Mouse (Mus musculus) WW6 (cell line): ENCODE results near the gene Sgce.
"Not testable (repeated sequence)": the region's sequence is repeated elsewhere in the genome, so short reads cannot be mapped to it uniquely, and the experiment has no call there.

Experiments used
- DNase-seq: peaks from one replicate; pipeline ENCODE4 v3.0.0-alpha.2; 2013; ENCODE audit warnings: low read depth, low spot score

Gene Sgce

DNA sequence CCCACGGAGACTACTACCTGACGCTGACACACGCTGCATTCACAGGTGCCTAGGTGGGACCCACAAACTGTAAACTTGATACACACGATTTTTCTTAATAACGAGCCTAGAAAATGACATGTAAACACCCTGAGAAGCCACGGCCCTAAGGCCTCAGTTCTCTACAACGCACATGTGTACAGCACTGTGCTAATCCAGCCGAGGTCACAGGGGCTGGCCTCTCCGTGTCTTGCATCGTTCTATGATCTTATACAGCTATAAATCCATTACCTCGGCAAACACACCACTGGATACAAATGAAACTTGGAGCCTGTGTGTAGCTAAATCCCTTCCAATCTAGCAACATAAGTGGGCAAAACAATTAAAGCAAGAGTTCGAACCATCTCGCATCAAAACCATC, 24.3 kb downstream of the Sgce start:
- no peak for DNase-seq

DNA sequence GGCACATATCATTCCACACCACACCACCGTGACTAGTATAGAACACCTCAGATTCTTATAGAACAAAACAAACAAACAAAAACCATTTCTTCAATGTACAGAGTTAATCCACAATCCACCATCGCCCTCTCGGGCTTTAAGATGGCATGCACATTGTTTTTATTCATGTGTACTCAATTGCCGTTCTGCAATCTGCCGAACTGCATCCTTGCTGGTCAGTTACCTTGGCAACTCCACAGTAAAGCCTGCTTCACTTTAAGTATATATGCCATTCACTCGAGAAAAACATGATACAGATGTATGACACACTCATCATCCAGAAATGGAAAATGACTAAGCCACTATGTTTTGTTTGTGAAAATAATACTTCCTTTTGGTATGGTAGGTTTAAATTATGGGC, 24.9 kb downstream of the Sgce start:
- DNase-seq: no peak

DNA sequence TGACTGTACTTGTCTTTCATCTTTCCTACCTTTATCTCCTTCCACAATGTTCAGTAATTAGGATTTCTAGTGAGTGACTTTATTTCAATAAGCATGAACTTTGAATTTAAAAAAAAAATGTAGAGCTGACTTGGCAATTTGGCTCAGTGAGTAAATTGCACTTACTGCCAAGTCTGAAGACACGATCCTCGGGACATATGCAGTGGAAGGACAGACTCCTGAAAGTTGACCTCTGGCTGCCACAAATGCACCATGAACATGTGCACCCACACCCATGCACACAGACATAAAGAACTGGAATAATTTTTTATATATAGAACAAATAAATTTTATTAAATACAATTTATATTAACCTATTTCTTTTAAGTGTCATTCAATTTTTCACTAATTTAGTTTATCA, 29.7 kb downstream of the Sgce start:
- DNase-seq: no peak

DNA sequence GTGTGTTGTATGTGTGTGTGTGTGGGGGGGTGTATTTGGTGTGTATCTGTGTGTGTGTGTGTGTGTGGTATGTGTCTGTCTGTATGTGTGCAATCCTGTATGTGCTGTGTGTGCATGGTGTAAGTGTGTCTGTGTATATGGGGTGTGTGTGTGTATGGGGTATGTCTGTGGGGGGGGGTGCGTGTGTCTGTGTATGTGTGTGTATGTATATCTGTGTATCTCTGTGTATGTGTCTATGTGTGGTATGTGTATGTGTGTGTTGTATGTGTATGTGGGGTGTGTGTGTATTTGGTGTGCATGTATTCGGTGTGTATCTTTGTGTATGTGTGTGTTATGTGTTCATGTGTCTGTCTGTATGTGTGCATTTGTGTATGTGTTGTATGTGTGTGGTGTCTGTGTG, 30.8 kb downstream of the Sgce start:
- DNase-seq: no peak

DNA sequence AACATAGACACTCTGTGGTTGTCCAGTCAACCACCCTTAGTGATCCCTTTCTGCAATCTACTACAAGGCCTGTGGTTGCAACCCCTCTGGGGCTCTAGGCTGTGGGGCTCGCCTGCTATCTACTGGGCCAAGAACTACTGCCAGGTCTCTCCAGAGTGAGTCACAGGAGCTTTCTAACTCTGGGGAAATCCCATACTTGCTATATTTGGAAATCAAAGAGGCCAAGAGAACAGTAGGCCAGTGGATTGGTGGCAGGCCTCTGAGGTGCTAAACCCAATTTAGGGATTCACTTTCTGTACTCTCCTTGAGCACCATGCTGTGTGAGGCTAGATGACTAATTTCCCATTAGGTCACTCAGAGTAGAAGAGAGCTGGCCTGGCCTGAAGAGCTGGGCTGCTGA, 38.0 kb downstream of the Sgce start:
- no peak for DNase-seq

DNA sequence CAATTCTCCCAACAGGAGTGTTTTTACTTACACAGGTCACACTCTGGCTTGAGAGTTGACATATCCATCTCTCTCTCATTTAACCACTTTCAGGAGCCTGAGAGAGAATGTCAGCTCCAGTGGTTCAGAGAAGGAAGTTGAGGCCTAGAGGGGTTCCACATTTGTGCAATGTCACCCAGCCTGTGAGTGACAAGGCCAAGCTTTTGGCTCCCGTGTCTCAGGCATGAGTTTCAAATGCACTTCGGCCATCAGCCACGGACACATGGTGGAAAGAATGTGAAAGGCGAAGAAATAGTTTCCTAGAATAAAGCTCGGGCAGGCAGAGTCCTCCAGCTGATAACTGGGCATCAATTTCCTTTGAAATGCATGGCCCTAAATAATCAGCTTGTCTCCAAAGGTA, 40.6 kb downstream of the Sgce start:
- DNase-seq: no peak

DNA sequence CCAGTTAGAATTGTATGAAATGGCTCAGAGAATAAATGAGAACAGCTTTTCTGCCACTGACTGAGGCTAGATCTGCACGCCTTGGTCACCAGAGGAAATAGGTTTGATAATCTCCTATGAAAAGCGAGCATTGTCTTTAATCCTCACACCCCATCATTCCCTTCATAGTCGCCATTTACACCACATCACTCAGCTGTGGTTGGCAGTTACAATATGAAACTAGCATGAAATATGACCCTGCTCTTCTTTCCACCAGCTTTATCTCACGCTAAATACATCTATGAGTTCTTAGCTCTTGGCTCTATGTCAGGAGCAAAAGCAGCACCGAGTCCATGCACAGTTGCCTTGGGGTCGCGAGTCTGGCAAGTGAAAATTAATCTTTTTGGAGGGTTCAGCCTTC, 43.1 kb downstream of the Sgce start:
- no peak for DNase-seq

DNA sequence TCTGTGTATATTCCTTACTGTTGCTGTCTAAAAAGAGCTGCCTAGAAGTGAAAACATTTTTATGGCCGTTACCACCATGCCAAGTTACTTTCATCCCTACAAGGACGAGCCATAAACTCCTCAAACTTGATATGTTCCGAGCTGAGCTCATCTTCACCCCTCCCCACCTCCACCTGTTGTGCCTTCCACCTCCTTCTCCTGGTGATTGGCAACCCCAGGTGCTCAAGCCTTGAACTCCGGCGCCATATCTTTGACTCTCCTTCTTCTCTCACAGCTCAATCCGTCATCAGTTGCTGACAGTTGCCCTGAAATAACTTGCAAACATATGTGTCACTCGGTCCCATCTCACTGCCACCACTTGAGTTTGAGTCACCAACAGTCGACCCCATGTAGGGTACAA, 45.4 kb downstream of the Sgce start:
- no peak for DNase-seq

DNA sequence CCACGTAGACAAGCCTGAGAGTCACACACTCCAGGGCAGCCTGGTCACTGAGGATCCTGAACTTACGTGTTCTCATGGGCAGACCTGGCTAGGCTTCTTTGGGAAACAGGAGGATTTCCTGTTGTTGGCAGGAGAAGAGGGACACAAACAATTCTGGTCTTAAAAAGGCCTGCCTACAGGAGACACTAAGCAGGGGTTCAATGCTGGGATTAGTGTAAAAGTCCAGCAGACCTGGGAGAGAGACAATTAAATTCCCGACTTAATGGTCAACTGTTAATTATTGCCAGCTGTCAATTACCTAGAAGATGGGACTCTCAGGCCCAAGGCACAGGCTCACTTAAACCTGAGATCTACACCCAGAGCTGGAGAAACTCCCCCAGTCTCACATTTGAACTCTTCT, 51.2 kb downstream of the Sgce start:
- DNase-seq: no peak

DNA sequence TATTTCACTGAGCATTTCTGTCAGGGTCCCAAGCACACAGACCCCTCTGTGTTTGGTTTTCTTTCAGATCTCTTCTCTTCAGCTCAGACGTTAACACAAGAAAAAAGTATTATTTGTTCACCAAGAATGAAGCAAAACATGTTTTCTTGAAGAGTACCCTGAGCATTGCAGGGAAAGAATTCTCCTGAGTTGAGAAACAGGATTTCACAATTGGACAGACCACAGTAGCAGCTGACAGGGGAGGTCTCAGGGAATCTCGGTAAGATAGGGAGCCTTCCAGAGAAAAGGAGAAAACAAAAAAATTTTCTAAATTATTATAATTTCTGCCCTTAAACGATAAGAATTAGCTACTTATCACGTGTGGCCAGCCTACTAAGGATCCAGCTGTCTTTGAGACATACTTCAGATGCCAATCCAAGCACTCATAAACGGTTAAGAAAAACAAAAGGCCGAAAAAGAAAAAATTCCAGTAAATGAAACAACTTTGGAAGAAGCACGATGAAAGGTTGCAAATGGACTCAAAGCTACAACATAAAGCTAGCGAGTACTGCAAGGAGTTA, 52.3 kb downstream of the Sgce start:
- DNase-seq: no peak

DNA sequence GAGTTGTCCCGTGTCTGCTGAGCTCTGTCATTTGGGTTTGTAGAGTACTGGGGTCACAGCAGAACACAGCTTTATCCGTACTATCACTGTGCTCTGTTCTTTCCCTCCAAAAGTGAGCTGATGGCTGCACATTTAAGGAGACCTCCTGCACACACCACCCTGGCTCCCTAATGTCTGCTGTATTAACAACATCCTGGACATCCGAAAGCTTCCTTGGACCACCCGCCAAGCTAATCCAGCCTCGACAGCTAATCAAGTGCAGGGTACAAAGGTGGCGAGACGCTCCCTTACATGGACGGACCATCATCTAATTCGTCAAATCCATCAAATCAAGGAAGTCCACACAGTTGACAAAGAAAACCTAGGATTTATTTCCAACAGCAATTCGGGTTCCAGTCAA, 53.5 kb downstream of the Sgce start:
- no peak for DNase-seq

DNA sequence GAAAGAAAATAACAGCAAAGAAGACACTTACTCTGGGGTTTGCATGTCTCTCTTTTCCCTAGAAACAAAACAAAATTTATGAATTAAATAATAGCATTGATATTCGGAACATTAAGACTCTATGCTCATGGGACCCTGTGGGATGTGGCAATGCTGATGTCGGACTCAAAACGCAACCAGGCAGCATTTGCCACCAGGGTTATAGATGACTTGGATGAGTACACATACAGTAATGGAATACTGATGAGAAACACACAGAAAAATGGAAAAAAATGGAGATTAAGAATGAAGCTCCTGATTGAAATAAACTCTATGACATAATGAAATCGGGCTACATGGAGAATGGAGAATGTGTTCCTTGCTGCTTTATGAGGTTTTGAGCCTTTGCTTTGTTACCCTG, 56.6 kb downstream of the Sgce start:
- DNase-seq: no peak

DNA sequence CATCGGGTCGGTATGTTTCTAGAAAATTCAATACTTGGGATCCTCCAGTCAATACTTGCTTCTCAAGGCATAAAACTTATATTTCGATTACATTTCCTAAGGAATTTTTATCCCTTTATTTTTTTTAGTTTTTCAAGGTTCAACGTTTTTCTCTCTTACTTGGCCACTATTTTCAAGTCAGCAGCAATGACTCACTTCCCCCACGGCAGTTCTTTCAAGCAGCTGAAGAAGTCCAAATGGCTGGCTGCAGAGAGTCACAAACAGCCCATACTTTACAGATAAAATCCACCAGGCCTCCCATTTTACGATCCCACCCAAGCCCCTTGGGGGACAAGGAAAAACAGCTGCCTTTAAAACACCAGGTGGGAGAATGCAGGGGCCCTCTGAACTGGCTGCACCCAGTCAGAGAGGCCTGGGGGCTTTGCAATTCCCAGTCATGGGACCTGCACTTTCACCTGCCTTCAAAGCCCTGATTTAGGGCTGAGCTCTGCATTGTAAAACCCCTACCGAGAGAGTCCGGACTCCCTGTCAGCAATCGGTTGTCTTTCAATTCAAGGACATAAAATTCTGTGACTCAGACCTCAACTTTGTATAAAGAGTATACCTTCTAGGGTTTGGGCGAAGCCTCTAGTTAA, 62.2 kb downstream of the Sgce start:
- DNase-seq: peak; percentile 47

DNA sequence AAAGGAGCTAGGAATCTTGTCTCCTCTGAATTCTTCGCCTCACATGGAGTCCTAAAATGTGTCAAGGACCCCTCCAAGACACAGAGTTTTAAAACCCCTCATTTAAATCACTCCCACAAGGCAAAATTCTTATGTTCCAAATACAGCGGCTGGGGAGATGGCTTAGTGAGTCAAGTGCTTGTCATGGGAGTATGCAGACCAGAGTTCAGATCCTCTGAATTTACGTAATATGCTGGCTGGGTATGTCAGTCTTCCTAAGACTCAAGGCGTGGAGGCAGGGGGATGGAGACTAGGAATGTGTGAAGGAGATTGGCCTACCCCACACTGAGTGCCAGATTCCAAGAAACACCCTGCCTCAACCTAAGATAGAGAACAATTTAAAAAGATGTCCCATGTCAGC, 66.4 kb downstream of the Sgce start:
- no peak for DNase-seq

DNA sequence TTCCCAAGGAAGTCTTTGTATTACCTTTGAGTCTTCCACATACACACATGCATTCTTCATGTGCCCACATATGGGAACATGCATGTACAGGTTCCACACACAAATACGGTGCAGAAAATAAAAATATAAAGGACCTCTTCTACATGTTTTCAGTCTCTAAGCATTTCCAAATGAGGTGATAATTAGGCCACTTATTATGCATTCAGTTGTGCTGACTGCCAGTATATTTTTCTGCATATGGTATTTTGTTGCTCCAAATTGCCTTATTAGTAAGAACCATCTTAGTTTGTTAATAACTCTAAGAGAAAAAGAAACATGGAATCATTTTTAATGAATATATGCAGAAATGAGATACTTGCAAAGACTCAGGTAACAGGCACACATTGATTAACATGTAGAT, 67.0 kb downstream of the Sgce start:
- DNase-seq: no peak

DNA sequence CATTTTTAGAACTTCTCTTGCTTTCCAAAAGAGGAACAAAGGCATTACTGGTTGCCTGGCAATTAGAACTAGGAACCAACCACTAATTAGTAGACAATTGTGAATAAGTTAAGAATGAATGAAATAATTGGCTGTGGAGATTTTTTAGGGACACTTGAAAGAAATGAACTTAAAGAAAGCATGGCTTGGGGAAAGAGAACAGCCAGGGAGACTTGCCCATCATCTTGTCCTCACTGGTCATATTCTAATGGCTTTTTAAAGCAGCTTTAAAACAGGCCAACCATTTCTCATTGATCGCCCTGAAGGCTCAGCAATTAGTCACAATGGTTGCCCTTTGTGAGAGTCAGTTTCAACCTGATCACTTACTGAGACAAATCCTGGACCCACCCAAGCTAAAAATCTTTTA, 69.6 kb downstream of the Sgce start:
- no peak for DNase-seq

DNA sequence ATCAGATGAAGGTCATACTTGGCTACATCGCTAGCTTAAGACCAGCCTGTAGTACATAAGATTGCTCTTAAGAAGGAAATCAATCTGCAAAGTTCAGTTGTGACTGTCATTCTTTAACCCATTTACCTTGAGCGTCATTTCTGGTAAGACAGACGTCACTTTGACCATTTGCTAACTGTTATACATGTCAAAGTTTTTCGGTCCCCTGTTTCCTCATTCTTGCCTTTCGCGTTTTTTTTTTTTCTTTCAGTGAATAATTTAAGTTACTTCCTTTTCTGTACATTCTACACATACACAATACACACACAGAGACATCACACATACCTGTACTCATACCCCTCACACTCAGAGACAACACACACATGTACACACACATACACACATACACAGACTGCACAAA, 81.9 kb downstream of the Sgce start:
- no peak for DNase-seq

DNA sequence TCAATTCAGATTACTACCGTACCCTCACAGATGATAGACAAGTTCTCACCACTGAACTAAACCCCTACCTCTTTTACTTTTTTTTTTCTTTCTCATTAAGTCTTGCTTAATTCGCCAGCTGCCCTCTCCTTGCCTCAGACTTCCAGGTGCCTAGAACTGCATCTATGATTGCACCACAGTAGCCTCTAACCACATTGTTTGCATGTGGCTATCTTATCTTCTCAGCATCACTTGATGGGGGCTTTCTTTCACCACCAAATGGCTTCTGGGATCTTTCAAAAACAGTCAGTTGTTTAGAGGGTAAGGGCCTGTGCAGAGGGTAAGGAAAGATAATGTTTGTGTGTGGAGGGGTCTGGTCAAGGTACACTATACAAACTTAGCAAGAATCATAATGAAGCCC, 82.7 kb downstream of the Sgce start:
- no peak for DNase-seq

DNA sequence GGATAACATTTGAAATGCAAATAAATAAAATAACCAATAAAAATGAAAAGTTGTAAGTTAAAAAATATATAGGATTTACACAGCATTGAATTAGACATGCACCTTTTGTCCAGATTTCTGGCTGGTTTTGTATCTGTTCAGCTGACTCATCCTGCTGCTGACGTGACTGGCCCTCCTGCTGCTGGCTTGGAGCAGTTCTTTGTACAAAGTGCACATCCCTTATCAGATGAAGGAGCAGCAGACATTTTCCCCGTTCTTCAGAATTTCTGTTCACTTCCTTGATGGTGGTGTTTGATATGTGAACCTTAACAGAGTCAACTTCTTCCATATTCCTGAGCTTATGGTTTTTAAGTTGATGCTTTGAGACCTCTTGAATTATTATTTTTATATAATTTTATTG, 83.5 kb downstream of the Sgce start:
- no peak for DNase-seq

DNA sequence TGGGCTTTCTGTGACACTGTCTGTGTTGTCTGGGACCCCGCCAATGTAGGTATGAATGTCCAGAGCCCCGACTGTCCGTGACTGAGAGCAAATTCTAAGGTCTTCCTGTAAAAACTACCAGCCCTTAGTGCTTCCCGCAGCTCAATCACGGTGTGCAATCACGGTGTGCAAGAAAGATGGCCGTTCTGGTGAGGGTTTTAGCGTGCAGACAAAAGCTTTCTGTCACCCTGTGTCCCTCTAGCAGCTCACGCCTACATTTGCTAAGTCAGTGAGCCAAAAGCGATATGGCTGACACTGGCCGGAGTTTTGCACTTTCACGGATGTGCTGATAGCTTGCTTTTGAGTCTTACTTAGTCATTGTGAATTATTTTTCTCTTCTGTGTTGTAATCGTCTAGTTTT, 88.1 kb downstream of the Sgce start:
- DNase-seq: no peak

DNA sequence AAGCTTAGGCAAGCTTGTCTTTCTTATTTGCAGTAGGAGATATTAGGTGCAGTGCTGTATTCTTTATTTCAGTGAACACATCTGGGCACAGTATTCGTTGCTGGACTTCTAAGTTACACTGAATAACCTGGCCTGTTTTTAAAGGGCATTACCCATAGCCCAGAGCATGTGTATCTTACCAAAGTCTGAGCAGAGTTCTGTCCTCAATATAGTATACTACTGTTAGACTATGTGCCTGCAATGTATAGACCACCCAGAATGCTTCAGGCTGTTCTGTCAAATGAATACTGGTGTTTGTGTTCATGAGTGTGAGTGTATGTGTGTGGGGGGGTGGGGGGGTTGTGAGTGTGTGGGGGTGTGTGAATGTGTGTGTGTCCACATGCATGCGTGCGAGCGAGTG, 91.1 kb downstream of the Sgce start:
- no peak for DNase-seq

DNA sequence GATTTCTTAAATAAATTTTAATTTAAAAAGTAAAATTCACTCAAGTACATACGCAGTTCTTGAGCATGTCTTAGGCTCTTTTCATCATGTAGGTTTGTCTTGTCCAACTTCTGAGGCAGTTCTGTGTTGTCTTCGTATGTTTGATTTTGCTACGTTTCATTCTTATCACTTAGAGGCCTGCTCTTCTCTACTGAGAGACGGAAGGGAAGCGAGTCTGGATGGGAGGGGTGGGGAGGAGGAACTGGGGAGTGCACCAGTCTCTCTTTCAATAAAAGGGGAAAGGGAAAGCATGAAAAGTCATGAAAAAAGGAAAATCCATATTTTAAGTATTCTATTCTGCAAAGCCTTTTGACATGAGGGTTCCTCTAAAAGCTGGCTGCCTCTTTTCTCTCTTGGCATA, 91.5 kb downstream of the Sgce start:
- no peak for DNase-seq

DNA sequence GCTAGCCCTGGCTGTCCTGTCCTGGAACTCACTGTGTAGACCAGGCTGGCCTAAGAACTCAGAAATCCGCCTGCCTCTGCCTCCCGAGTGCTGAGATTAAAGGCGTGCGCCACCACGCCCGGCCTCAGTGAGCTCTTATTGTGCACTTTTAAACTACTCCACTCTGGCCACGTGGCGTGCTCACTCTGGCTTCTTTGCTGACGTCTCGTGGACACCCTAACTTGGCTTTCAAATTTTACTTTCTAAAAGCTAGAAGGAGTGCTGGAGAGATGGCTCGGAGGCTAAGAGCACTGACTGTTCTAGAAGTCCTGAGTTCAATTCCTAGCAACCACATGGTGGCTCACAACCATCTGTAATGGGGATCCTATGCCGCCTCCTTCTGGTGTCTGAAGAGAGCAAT, 93.3 kb downstream of the Sgce start:
- not testable (repeated sequence) for DNase-seq

DNA sequence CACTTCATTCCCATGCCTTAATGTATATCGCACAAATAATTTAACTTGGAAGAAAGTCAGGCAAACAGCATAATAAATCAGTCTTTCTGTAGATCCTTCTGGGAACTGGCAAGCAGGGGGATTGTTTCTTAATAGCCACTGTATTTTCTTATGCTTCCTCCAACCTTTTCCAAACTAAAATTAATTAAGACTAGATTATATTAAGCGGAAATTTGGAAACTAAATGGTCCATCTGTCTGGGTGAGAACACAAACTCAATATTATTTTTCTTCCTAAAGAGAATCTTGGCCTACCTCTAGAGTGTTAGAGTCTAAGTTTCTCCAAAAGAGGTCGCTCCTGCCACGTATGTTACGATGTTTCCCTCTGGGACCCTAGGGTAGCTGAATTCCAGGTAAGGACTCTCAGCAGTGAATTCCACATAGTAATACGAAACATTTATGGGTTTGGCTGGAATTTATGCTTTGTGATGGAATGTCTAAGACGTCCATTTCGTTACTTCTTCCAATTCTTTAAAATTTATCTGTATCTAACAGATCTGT, 94.3 kb downstream of the Sgce start:
- DNase-seq: no peak
